Mouse (Mus musculus): ENCODE measurements around the gene 4930452B06Rik.

Gene 4930452B06Rik

DNA sequence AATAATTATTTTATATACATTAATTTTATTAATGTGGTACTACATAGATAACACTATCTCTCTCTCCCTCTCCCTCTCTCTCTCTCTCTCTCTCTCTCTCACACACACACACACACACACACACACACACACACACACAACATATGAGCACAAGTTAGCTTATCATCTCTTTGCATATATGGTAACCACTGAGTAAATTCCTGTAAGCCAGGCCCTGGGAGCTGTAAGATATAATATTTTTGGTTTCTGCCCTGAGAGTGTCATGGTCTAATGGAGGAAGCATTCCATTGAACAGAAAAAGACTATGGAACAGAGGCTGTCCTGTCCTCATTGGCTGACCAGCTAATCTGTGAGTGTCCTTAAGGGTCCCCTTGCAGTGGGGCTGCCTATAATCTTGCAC, 216.7 kb downstream of the 4930452B06Rik start:
- no peak for DNase-seq

GRCm38 (mm10) chr14:8447352-8447751, 218.7 kb downstream of the 4930452B06Rik start:
- DNase-seq = no peak

DNA sequence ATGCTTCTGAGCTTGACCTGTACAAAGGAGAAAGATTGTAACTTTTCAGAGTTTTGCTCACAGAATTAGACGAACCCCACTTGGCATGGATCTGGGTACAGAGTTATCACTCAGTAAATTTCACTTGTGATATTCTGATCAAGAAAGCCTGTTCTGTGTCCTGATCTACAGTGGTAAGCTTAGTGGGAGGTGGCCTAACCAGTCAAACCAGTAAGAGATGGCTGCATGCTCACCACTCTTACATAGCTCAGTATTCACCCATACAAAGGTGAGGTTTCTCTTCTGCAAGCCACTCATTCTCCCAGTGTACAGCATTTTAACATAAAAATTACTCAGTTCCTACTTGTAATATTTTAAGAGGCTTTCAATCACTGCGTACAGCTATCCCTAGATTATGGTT, 221.7 kb downstream of the 4930452B06Rik start:
- no peak for DNase-seq

- no peak for DNase-seq
Observed at GRCm38 (mm10) chr14:8442691-8443090, 223.3 kb downstream of the 4930452B06Rik start.

- no peak for DNase-seq
Observed at GRCm38 (mm10) chr14:8441623-8442022, 224.4 kb downstream of the 4930452B06Rik start.

GRCm38 (mm10) chr14:8430611-8431230, 235.3 kb downstream of the 4930452B06Rik start:
- DNase-seq = no peak

- DNase-seq = no peak
Observed at GRCm38 (mm10) chr14:8429767-8430166, 236.3 kb downstream of the 4930452B06Rik start.

GRCm38 (mm10) chr14:8422833-8423232, 243.2 kb downstream of the 4930452B06Rik start:
- no peak for DNase-seq

GRCm38 (mm10) chr14:8421199-8421787, 244.7 kb downstream of the 4930452B06Rik start:
- DNase-seq = no peak

DNA sequence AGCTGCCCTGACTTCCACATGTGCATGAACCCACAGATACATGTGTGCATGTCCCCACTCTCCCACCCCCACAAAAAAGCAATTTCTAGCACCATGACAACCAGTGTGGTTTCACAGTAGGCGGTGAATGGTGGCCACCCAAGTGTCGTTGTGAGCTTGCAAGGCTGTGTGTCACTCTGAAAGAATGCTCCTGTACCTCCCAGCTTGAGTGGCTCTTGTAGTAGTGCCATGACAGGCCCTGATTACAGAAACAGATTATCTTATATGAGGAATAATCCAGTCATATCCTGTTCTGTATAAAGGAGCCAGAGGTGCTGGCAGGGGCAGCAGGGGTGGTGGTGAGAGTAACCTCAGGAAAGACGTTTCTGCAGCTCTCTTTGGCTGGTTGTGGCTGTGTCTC, 247.4 kb downstream of the 4930452B06Rik start:
- DNase-seq = no peak

- DNase-seq = no peak
Observed at GRCm38 (mm10) chr14:8405946-8406345, 260.1 kb downstream of the 4930452B06Rik start.

DNA sequence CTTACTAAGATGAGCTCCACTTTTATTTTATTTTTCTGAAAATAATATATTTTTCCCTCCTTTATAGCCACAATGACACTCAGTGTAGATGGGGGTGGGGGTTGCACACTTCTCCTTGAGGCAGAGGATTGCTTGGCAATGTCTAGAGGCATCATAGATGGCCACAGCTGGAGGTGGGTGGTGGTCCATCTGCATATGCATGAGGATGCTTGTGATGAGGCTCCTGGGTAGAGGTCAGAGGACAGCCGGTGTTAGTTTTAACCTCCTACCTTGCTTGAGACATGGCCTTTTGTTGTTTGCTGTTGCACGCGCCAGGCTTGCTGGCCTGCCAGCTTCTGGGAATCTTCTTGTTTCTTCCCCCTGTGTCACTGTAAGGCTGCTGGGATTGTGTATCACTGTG, 262.7 kb downstream of the 4930452B06Rik start:
- no peak for DNase-seq

- DNase-seq = no peak
Observed at GRCm38 (mm10) chr14:8398507-8398906, 267.5 kb downstream of the 4930452B06Rik start.

- DNase-seq = no peak
Observed at GRCm38 (mm10) chr14:8395690-8396287, 270.3 kb downstream of the 4930452B06Rik start.

- DNase-seq = no peak
Observed at GRCm38 (mm10) chr14:8392181-8392825, 273.7 kb downstream of the 4930452B06Rik start.

Data from cerebellum, adult 9-11 months (tissue).